Mouse (Mus musculus): ENCODE measurements around the gene Pcdh15.

DNA sequence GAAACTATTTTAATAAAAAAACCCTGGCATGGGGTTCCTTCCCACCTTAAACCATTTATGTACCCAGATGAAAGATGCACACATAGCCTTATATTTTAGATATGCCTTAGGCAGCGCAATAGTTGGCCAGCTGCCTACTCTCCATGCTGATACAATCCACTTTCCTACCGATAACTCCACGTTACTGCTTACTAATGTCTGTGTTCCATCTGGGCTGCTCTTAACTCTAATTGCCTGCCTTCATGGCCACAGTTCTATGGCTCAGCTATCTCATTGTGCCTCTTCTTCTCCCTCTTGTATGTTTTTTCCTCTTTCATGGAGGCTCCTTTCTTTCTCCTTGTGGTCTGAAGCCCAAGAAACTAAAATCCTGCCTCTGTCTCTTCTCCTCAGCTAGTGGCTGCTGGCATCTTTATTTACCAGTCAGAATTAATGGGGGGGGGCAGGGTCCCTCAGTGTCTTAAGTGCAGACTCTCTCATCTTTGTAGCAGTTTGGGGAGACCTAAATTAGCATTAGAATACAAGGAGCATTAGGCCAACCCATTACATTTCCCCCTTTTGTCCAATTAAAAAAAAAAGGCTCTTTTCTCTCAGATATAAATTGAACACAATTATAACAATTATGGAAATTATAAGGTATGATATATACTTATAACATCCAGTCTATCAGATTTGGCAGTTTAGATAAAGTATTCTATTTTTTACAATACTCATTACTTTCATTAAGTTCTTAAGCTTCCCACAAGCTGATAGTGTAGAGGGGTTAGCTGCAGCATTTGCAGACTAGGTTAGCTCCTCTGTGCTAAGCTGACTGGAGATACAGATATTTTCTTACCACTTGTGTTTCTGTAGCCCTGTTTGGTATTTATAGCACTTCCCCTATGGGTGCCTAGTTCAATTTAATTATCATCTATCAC, 1240.4 kb downstream of the Pcdh15 start:
- no peak for TF ChIP-seq POLR2A (IDR thresholded peaks at IDR 0.05; ENCODE audit: insufficient read length, low read depth)
- no peak for TF ChIP-seq MYOD1 (IDR thresholded peaks at IDR 0.05; ENCODE audit: control insufficient read depth in 1 of 3, insufficient read length in 2 of 3, low read depth in 2 of 3)
- TF ChIP-seq CEBPB (IDR thresholded peaks at IDR 0.05; ENCODE audit: insufficient read depth, poor library complexity, severe bottlenecking) = no peak
